Mouse (Mus musculus): ENCODE measurements around the gene Mael.

Mael gene

GRCm38 (mm10) chr1:166205159-166205558, 33.4 kb downstream of the Mael start:
- DNase-seq: no peak

- no peak for DNase-seq
These were observed 34.4 kb downstream of the Mael start for GRCm38 (mm10) chr1:166204171-166204570.

- no peak for DNase-seq
These were observed 48.7 kb downstream of the Mael start for GRCm38 (mm10) chr1:166189821-166190220.

- no peak for DNase-seq
These were observed 53.2 kb downstream of the Mael start for GRCm38 (mm10) chr1:166185357-166185756.

- no peak for DNase-seq
These were observed 53.9 kb downstream of the Mael start for GRCm38 (mm10) chr1:166184391-166185229.

- DNase-seq: no peak
These were observed 55.5 kb downstream of the Mael start for GRCm38 (mm10) chr1:166182952-166183627.

- DNase-seq: no peak
These were observed 57.0 kb downstream of the Mael start for GRCm38 (mm10) chr1:166181510-166181909.

GRCm38 (mm10) chr1:166173621-166174020, 64.9 kb downstream of the Mael start:
- DNase-seq: no peak

- DNase-seq: no peak
These were observed 65.6 kb downstream of the Mael start for GRCm38 (mm10) chr1:166172992-166173391.

- DNase-seq: no peak
These were observed 67.7 kb downstream of the Mael start for GRCm38 (mm10) chr1:166170852-166171251.

GRCm38 (mm10) chr1:166169713-166170112, 68.8 kb downstream of the Mael start:
- DNase-seq: no peak

GRCm38 (mm10) chr1:166168017-166168416, 70.5 kb downstream of the Mael start:
- DNase-seq: no peak

GRCm38 (mm10) chr1:166167405-166167804, 71.1 kb downstream of the Mael start:
- DNase-seq: no peak

GRCm38 (mm10) chr1:166165159-166165558, 73.4 kb downstream of the Mael start:
- DNase-seq: no peak

GRCm38 (mm10) chr1:166164580-166164979, 74.0 kb downstream of the Mael start:
- no peak for DNase-seq

- DNase-seq: peak; percentile 90 to 93
These were observed 77.7 kb downstream of the Mael start for GRCm38 (mm10) chr1:166160569-166161445.

GRCm38 (mm10) chr1:166160111-166160510, 78.4 kb downstream of the Mael start:
- no peak for DNase-seq

GRCm38 (mm10) chr1:166158664-166159063, 79.9 kb downstream of the Mael start:
- no peak for DNase-seq

- no peak for DNase-seq
These were observed 80.8 kb downstream of the Mael start for GRCm38 (mm10) chr1:166157712-166158111.

- no peak for DNase-seq
These were observed 83.4 kb downstream of the Mael start for GRCm38 (mm10) chr1:166155113-166155494.

GRCm38 (mm10) chr1:166154162-166155112, 84.1 kb downstream of the Mael start:
- DNase-seq: peak; percentile 91

Measured in cerebellum, postnatal 14 days (tissue).